Mouse (Mus musculus) embryonic facial prominence, embryonic 15.5 days (tissue): ENCODE results near the gene Sprr2a2. TPM values are rescaled to one million over a fixed set of nuclear protein-coding genes. Genes with fewer than 3 reads are reported as not detected.
A peak's percentile ranks its signal among the peaks of the same experiment; 100 is the strongest.
"Not testable (repeated sequence)": the region's sequence is repeated elsewhere in the genome, so short reads cannot be mapped to it uniquely, and the experiment has no call there.

ENCODE experiments used
- ATAC-seq: fragments of 200-750 bp; cut with Nextera tagmentation; 2 replicates; pipeline ENCODE4 v1.8.0; 2017; ENCODE audit warnings: low read depth, moderate TSS enrichment; ENCODE audit not compliant: insufficient number of reproducible peaks, low FRiP score, low TSS enrichment
- H3K27ac ChIP-seq: fragments of 300-500 bp; sonication (generic); replicated peaks from 2 replicates; pipeline ENCODE4 v1.5.1; 2015; ENCODE audit warnings: mild to moderate bottlenecking, inconsistent platforms
- H3K27me3 ChIP-seq: fragments of 300-500 bp; sonication (generic); 2 replicates; pipeline ENCODE4 v1.6.1; 2015; ENCODE audit warnings: inconsistent platforms
- H3K36me3 ChIP-seq: fragments of 300-500 bp; sonication (generic); 2 replicates; pipeline ENCODE4 v1.6.1; 2015; ENCODE audit warnings: mild to moderate bottlenecking, inconsistent platforms
- H3K4me1 ChIP-seq: fragments of 300-500 bp; sonication (generic); 2 replicates; pipeline ENCODE4 v1.6.1; 2015; ENCODE audit warnings: inconsistent platforms
- H3K4me2 ChIP-seq: fragments of 300-500 bp; sonication (generic); replicated peaks from 2 replicates; pipeline ENCODE4 v1.6.1; 2015; ENCODE audit warnings: mild to moderate bottlenecking, inconsistent platforms
- H3K4me3 ChIP-seq: fragments of 300-500 bp; sonication (generic); replicated peaks from 2 replicates; pipeline ENCODE4 v1.5.1; 2015; ENCODE audit warnings: mild to moderate bottlenecking, inconsistent platforms
- H3K9ac ChIP-seq: fragments of 300-500 bp; sonication (generic); 2 replicates; pipeline ENCODE4 v1.6.1; 2015; ENCODE audit warnings: inconsistent platforms
- H3K9me3 ChIP-seq: fragments of 300-500 bp; sonication (generic); replicated peaks from 2 replicates; pipeline ENCODE4 v1.6.1; 2016; ENCODE audit warnings: inconsistent platforms
- WGBS: fragments of 180-500 bp; shearing (Covaris S2); methylation state at CpG from one replicate; pipeline ENCODE4 v1.1.7; 2015; 5-methylcytosine and 5-hydroxymethylcytosine counted together
- polyA plus RNA-seq: library from polyadenylated mRNA; unstranded; fragments of >200 nt; fragmentation: Nextera tagmentation; extraction: Ambion mirVana; gene quantifications from 2 replicates; pipeline ENCODE4 v1.2.1, GENCODE M21; 2015

Sprr2a2 gene
- polyA plus RNA-seq, 1 experiment from 2014 or later: 6.2 TPM

GRCm38 (mm10) chr3:92280963-92281606, 65.4 kb downstream of the Sprr2a2 start:
- not testable (repeated sequence) for H3K27me3 ChIP-seq, H3K36me3 ChIP-seq, H3K27ac ChIP-seq, H3K9ac ChIP-seq, H3K4me1 ChIP-seq, H3K4me3 ChIP-seq, H3K9me3 ChIP-seq, ATAC-seq, H3K4me2 ChIP-seq
- WGBS: 84% methylated on average over 5 of the region's 12 CpGs

- 76% methylated on average over 1 of the region's 1 CpGs for WGBS
- ATAC-seq, H3K4me2 ChIP-seq, H3K27ac ChIP-seq, H3K27me3 ChIP-seq, H3K36me3 ChIP-seq, H3K9me3 ChIP-seq, H3K9ac ChIP-seq, H3K4me1 ChIP-seq, H3K4me3 ChIP-seq: not testable (repeated sequence)
These were observed 69.4 kb downstream of the Sprr2a2 start, which contains the start of gene Sprr2a3 for GRCm38 (mm10) chr3:92285101-92285500. Gene Sprr2a3, plus strand, starts transcription at chr3:92285417.

GRCm38 (mm10) chr3:92288489-92288888, 72.8 kb downstream of the Sprr2a2 start:
- ATAC-seq: 0 out of 2 replicates have a peak, but pooled peaks have one; percentile 57
- not testable (repeated sequence) for H3K36me3 ChIP-seq, H3K4me2 ChIP-seq, H3K4me3 ChIP-seq, H3K9ac ChIP-seq, H3K9me3 ChIP-seq, H3K27me3 ChIP-seq, H3K4me1 ChIP-seq, H3K27ac ChIP-seq
- 76% methylated on average over 4 of the region's 6 CpGs for WGBS

Other genes with a start within 250 kb of the Sprr2a2 start
- 3.0 and 4.2 TPM in 2 replicates for gene Pglyrp3, start 201.3 kb upstream of the Sprr2a2 start, polyA plus RNA-seq
- gene Lor, start 132.8 kb upstream of the Sprr2a2 start, polyA plus RNA-seq: 189 and 226 TPM in 2 replicates
- gene Prr9, start 92.0 kb upstream of the Sprr2a2 start, polyA plus RNA-seq: 44.2 and 62.6 TPM in 2 replicates
- not detected in 2 replicates for gene Lelp1, start 73.2 kb upstream of the Sprr2a2 start, polyA plus RNA-seq
- 0.12 TPM in 1 of 2 replicates, not detected in the other for gene Sprr2a1, start 121 bp upstream of the Sprr2a2 start, polyA plus RNA-seq
- 0.39 TPM in 1 of 2 replicates, not detected in the other for gene Sprr2a3, start 69.5 kb downstream of the Sprr2a2 start, polyA plus RNA-seq
- gene Sprr2b, start 100.7 kb downstream of the Sprr2a2 start, polyA plus RNA-seq: 0.29 TPM in 1 of 2 replicates, not detected in the other
- gene Sprr2d, start 123.2 kb downstream of the Sprr2a2 start, polyA plus RNA-seq: not detected in 2 replicates
- gene Sprr2e, start 136.2 kb downstream of the Sprr2a2 start, polyA plus RNA-seq: not detected in 2 replicates
- gene Sprr2f, start 149.3 kb downstream of the Sprr2a2 start, polyA plus RNA-seq: not detected in 2 replicates
- 1.5 and 4.6 TPM in 2 replicates for gene Sprr2h, start 169.8 kb downstream of the Sprr2a2 start, polyA plus RNA-seq
- 0.29 TPM in 1 of 2 replicates, not detected in the other for gene Sprr2i, start 192.1 kb downstream of the Sprr2a2 start, polyA plus RNA-seq
- 0.26 TPM in 1 of 2 replicates, not detected in the other for gene Sprr2j-ps, start 202.2 kb downstream of the Sprr2a2 start, polyA plus RNA-seq
- gene Gm9774, start 213.5 kb downstream of the Sprr2a2 start, polyA plus RNA-seq: 8.5 and 21.1 TPM in 2 replicates
- gene Sprr2k, start 216.7 kb downstream of the Sprr2a2 start, polyA plus RNA-seq: 1.2 TPM in 2 replicates
- gene Sprr1b, start 222.9 kb downstream of the Sprr2a2 start, polyA plus RNA-seq: 50.3 and 55.6 TPM in 2 replicates
- 27.2 and 28.3 TPM in 2 replicates for gene Sprr3, start 242.8 kb downstream of the Sprr2a2 start, polyA plus RNA-seq